Mouse (Mus musculus) stomach, postnatal 0 days (tissue): Measurements from ENCODE around the gene Klf14.

Experiments
- CTCF ChIP-seq: IDR thresholded peaks from 2 replicates; pipeline ENCODE4 v1.5.1; 2016; ENCODE audit warnings: antibody characterized with exemption, low read depth, mild to moderate bottlenecking, moderate library complexity
- EP300 ChIP-seq: optimal IDR thresholded peaks from 2 replicates; pipeline ENCODE3; 2016; ENCODE audit warnings: antibody characterized with exemption

DNA sequence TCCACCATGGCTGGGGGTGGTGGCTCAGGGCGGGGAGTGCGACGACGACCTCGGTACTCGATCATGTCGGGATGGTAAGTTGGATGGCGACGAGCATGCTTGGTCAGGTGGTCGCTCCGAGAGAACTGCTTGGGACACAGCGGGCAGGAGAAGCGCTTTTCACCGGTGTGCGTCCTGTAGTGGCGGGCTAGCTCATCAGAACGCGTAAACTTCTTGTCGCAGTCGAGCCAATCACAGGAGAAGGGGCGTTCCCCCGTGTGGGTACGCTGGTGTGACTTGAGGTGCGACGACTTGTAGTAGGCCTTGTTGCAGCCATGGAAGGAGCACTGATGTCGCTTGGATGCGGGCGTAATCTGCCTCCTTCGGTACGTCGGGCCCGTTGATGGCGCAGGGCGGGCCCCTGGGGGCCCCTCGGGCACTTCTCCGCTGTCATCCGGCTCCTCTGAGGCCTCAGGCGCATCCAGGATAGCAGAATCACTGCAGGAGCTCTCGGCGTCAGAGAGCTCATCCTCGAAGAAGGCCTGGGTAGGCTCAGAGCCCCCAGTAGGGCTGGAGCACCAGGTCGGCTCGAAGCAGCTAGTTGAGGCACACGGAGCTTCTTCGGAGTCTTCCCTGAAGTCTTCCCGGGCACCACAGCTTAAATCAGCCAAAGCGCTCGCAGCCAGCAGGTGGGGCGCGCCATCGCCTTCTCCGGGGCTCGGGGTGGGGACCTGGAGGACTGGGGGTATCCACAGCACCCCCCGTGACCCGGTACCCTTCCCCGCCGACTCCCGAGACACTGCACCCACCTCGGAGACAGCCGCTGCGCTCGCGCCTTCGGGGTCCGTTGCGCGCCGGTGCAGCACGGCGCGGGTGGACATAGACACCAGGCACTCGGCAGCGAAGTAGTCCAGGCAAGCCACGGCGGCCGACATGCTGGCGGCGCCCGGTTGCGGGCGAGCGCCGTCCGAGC is 818 bp downstream of the Klf14 start:
- TF ChIP-seq CTCF (no peak), EP300 (no peak)
